In genomic region chr2:130634006-130634738, GRCm38 (mm10) we compare ENCODE assay signal across 8 mouse cellular contexts. TPM values are rescaled to one million over a fixed set of nuclear protein-coding genes. Genes with fewer than 3 reads are reported as not detected.
DNase-seq lines count a peak whose midpoint lies in the region; ATAC-seq lines count a peak whose summit lies in the region.

No protein-coding gene starts in this region.

- H3K27ac ChIP-seq in heart, embryonic 12.5 days (ENCODE audit: poor library complexity, severe bottlenecking), result no peak overlapping the region
- H3K27ac ChIP-seq in forebrain, embryonic 10.5 days, result peak overlapping the region; percentile 70
- H3K27ac ChIP-seq in liver, embryonic 13.5 days, result no peak overlapping the region

- peak overlapping the region; percentile 59; the same call in 1 of the 2 replicates for H3K9ac ChIP-seq in heart, embryonic 12.5 days
- H3K9ac ChIP-seq in liver, embryonic 13.5 days, result no peak overlapping the region; the same call in 1 of the 2 replicates

- H3K4me3 ChIP-seq in heart, embryonic 12.5 days, result peak overlapping the region; percentile 41
- H3K4me3 ChIP-seq in forebrain, embryonic 10.5 days, result peak overlapping the region; percentile 51
- peak overlapping the region; percentile 41 for H3K4me3 ChIP-seq in liver, embryonic 13.5 days (replicated peaks)

- 14% methylated on average over 14 of the region's 14 CpGs for WGBS in heart, embryonic 12.5 days
- WGBS in forebrain, embryonic 10.5 days, result 11% methylated on average over 14 of the region's 14 CpGs
- WGBS in liver, embryonic 13.5 days (ENCODE audit: insufficient replicate concordance), result 21% methylated on average over 11 of the region's 14 CpGs

- H3K4me2 ChIP-seq in heart, embryonic 12.5 days, result peak overlapping the region; percentile 78
- H3K4me2 ChIP-seq in liver, embryonic 13.5 days, result peak overlapping the region; percentile 58; the same call in 1 of the 2 replicates

- H3K9me3 ChIP-seq in heart, embryonic 12.5 days (replicated peaks), result no peaks in the 10 kb centered on the region
- no peaks in the 10 kb centered on the region for H3K9me3 ChIP-seq in forebrain, embryonic 10.5 days
- no peaks in the 10 kb centered on the region for H3K9me3 ChIP-seq in liver, embryonic 13.5 days (replicated peaks)

- peaks cover 21% of the 10 kb centered on the region for H3K4me1 ChIP-seq in heart, embryonic 12.5 days (replicated peaks)
- peaks cover 60% of the 10 kb centered on the region for H3K4me1 ChIP-seq in forebrain, embryonic 10.5 days
- H3K4me1 ChIP-seq in liver, embryonic 13.5 days (replicated peaks), result peaks cover 31% of the 10 kb centered on the region

- no peak for DNase-seq in heart, adult 9 months (ENCODE audit: low spot score in 2 of 2)
- DNase-seq in ZHBTc4 (ENCODE audit: low read depth, low spot score), result peak; percentile 20
- DNase-seq in forebrain, embryonic 10.5 days (ENCODE audit: extremely low spot score, low spot score), result peak; percentile 47
- DNase-seq in liver, embryonic 13.5 days, result no peak
- no peak for DNase-seq in gastrocnemius, adult 8-10 months (ENCODE audit: low spot score in 2 of 2)

- H3K36me3 ChIP-seq in heart, embryonic 12.5 days, result no peaks in the 10 kb centered on the region
- H3K36me3 ChIP-seq in forebrain, embryonic 10.5 days (replicated peaks), result 0 out of 2 replicates have a peak, but pooled peaks cover 11% of the 10 kb centered on the region
- H3K36me3 ChIP-seq in liver, embryonic 13.5 days, result no peaks in the 10 kb centered on the region

- peaks cover 69% of the 10 kb centered on the region for H3K27me3 ChIP-seq in heart, embryonic 12.5 days (replicated peaks)
- H3K27me3 ChIP-seq in forebrain, embryonic 10.5 days (ENCODE audit: poor library complexity, severe bottlenecking), result peaks cover 79% of the 10 kb centered on the region
- peaks cover 70% of the 10 kb centered on the region for H3K27me3 ChIP-seq in liver, embryonic 13.5 days

- ATAC-seq in heart, embryonic 12.5 days (ENCODE audit: insufficient number of reproducible peaks, low FRiP score), result no peak
- ATAC-seq in liver, embryonic 13.5 days (ENCODE audit: low read depth), result no peak
- no peak for ATAC-seq in frontal cortex, adult (ENCODE audit: low TSS enrichment)
- ATAC-seq in megakaryocyte-erythroid progenitor cell, adult 5-6 weeks (replicated peaks; ENCODE audit: low FRiP score, low TSS enrichment, poor library complexity, severe bottlenecking), result no peak

RNA-seq across cellular contexts. Expression of gene Ubox5, which starts 4.3 kb away (rescaled TPM):
- 8.8 TPM in 2 replicates for polyA plus RNA-seq in heart, embryonic 12.5 days (2016; fragmentation: Nextera tagmentation; extraction: Ambion mirVana)
- polyA plus RNA-seq in forebrain, embryonic 10.5 days (2016; fragmentation: Nextera tagmentation; extraction: Ambion mirVana), result 21.9 and 22.0 TPM in 2 replicates
- polyA plus RNA-seq in liver, embryonic 13.5 days (2015; fragmentation: Nextera tagmentation; extraction: Ambion mirVana), result 6.2 and 6.5 TPM in 2 replicates
- total RNA-seq in gastrocnemius, adult 8-10 months (2022), result 1 to 10 TPM; 4.7 to 6.0 (median 5.2) TPM
- 9.1 and 15.6 TPM in 2 replicates for total RNA-seq in megakaryocyte-erythroid progenitor cell, adult 5-6 weeks (2014; fragmentation: Nextera tagmentation)
- total RNA-seq in megakaryocyte-erythroid progenitor cell, adult 5-6 weeks (2017), result 8.3 and 8.5 TPM in 2 replicates

RNA-seq across cellular contexts. Expression of gene Fastkd5, which starts 4.3 kb away (rescaled TPM):
- polyA plus RNA-seq in heart, embryonic 12.5 days (2016; fragmentation: Nextera tagmentation; extraction: Ambion mirVana), result 15.6 and 16.1 TPM in 2 replicates
- 21.4 and 22.7 TPM in 2 replicates for polyA plus RNA-seq in forebrain, embryonic 10.5 days (2016; fragmentation: Nextera tagmentation; extraction: Ambion mirVana)
- 12.0 and 16.8 TPM in 2 replicates for polyA plus RNA-seq in liver, embryonic 13.5 days (2015; fragmentation: Nextera tagmentation; extraction: Ambion mirVana)
- 1 to 10 TPM; 5.1 to 7.7 (median 6.7) TPM for total RNA-seq in gastrocnemius, adult 8-10 months (2022)
- total RNA-seq in megakaryocyte-erythroid progenitor cell, adult 5-6 weeks (2014; fragmentation: Nextera tagmentation), result 18.1 and 19.7 TPM in 2 replicates
- 30.6 and 38.4 TPM in 2 replicates for total RNA-seq in megakaryocyte-erythroid progenitor cell, adult 5-6 weeks (2017)

RNA-seq across cellular contexts. Expression of gene Lzts3, which starts 8.4 kb away (rescaled TPM):
- 1.8 TPM in 2 replicates for polyA plus RNA-seq in heart, embryonic 12.5 days (2016; fragmentation: Nextera tagmentation; extraction: Ambion mirVana)
- polyA plus RNA-seq in forebrain, embryonic 10.5 days (2016; fragmentation: Nextera tagmentation; extraction: Ambion mirVana), result 3.4 and 3.8 TPM in 2 replicates
- 0.95 and 1.3 TPM in 2 replicates for polyA plus RNA-seq in liver, embryonic 13.5 days (2015; fragmentation: Nextera tagmentation; extraction: Ambion mirVana)
- total RNA-seq in gastrocnemius, adult 8-10 months (2022), result 1 to 10 TPM; 1.8 to 3.0 (median 2.4) TPM
- total RNA-seq in megakaryocyte-erythroid progenitor cell, adult 5-6 weeks (2014; fragmentation: Nextera tagmentation), result 0.79 and 1.2 TPM in 2 replicates
- 0.08 TPM in 1 of 2 replicates, not detected in the other for total RNA-seq in megakaryocyte-erythroid progenitor cell, adult 5-6 weeks (2017)

RNA-seq across cellular contexts. Expression of gene Ddrgk1, which starts 30.3 kb away (rescaled TPM):
- 44.5 and 46.3 TPM in 2 replicates for polyA plus RNA-seq in heart, embryonic 12.5 days (2016; fragmentation: Nextera tagmentation; extraction: Ambion mirVana)
- 44.7 and 46.9 TPM in 2 replicates for polyA plus RNA-seq in forebrain, embryonic 10.5 days (2016; fragmentation: Nextera tagmentation; extraction: Ambion mirVana)
- 41.7 and 43.6 TPM in 2 replicates for polyA plus RNA-seq in liver, embryonic 13.5 days (2015; fragmentation: Nextera tagmentation; extraction: Ambion mirVana)
- 100 to 1,000 TPM; 120 to 153 (median 133) TPM for total RNA-seq in gastrocnemius, adult 8-10 months (2022)
- 103 and 130 TPM in 2 replicates for total RNA-seq in megakaryocyte-erythroid progenitor cell, adult 5-6 weeks (2014; fragmentation: Nextera tagmentation)
- total RNA-seq in megakaryocyte-erythroid progenitor cell, adult 5-6 weeks (2017), result 63.3 and 66.2 TPM in 2 replicates

RNA-seq across cellular contexts. Expression of gene Itpa, which starts 33.2 kb away (rescaled TPM):
- 79.7 and 84.1 TPM in 2 replicates for polyA plus RNA-seq in heart, embryonic 12.5 days (2016; fragmentation: Nextera tagmentation; extraction: Ambion mirVana)
- polyA plus RNA-seq in forebrain, embryonic 10.5 days (2016; fragmentation: Nextera tagmentation; extraction: Ambion mirVana), result 154 and 156 TPM in 2 replicates
- polyA plus RNA-seq in liver, embryonic 13.5 days (2015; fragmentation: Nextera tagmentation; extraction: Ambion mirVana), result 66.5 and 78.5 TPM in 2 replicates
- 10 to 100 TPM; 12.0 to 14.5 (median 13.3) TPM for total RNA-seq in gastrocnemius, adult 8-10 months (2022)
- total RNA-seq in megakaryocyte-erythroid progenitor cell, adult 5-6 weeks (2014; fragmentation: Nextera tagmentation), result 67.7 and 103 TPM in 2 replicates
- 80.0 and 86.8 TPM in 2 replicates for total RNA-seq in megakaryocyte-erythroid progenitor cell, adult 5-6 weeks (2017)

Comparison
In these comparisons a context has a peak if more than half of its experiments do, and no peak if none do; other contexts are left out.
1. DNase-seq: peak in ZHBTc4 (single experiment) and forebrain, embryonic 10.5 days (single experiment); none in heart, adult 9 months (0 of 2), liver, embryonic 13.5 days (single experiment) and gastrocnemius, adult 8-10 months (0 of 2).
2. Peak in every context shown above with its lines, with median percentiles within 50 percentile points of each other: H3K4me3 ChIP-seq.